Mouse (Mus musculus) midbrain, embryonic 13.5 days (tissue): ENCODE data around the gene Aldh5a1. TPM values are rescaled to one million over a fixed set of nuclear protein-coding genes. Genes with fewer than 3 reads are reported as not detected.

Experiments
- ATAC-seq: fragments of 200-750 bp; cut with Nextera tagmentation; 2 replicates; pipeline ENCODE4 v1.8.0; 2017; ENCODE audit warnings: mild to moderate bottlenecking, moderate TSS enrichment, moderate library complexity
- H3K27ac ChIP-seq: fragments of 300-500 bp; sonication (generic); 2 replicates; pipeline ENCODE4 v1.5.1; 2015; ENCODE audit warnings: inconsistent platforms, mild to moderate bottlenecking, moderate library complexity
- H3K27me3 ChIP-seq: fragments of 300-500 bp; sonication (generic); 2 replicates; pipeline ENCODE4 v1.6.1; 2015; ENCODE audit warnings: mild to moderate bottlenecking, inconsistent platforms
- H3K36me3 ChIP-seq: fragments of 300-500 bp; sonication (generic); 2 replicates; pipeline ENCODE4 v1.6.1; 2015; ENCODE audit warnings: mild to moderate bottlenecking, inconsistent platforms
- H3K4me1 ChIP-seq: fragments of 300-500 bp; sonication (generic); replicated peaks from 2 replicates; pipeline ENCODE4 v1.6.1; 2015; ENCODE audit warnings: inconsistent platforms
- H3K4me2 ChIP-seq: fragments of 300-500 bp; sonication (generic); replicated peaks from 2 replicates; pipeline ENCODE4 v1.6.1; 2015; ENCODE audit warnings: moderate library complexity, mild to moderate bottlenecking, inconsistent platforms
- H3K4me3 ChIP-seq: fragments of 300-500 bp; sonication (generic); replicated peaks from 2 replicates; pipeline ENCODE4 v1.5.1; 2015; ENCODE audit warnings: mild to moderate bottlenecking, inconsistent platforms
- H3K9ac ChIP-seq: fragments of 300-500 bp; sonication (generic); replicated peaks from 2 replicates; pipeline ENCODE4 v1.6.1; 2015; ENCODE audit warnings: mild to moderate bottlenecking, inconsistent platforms
- H3K9me3 ChIP-seq: fragments of 300-500 bp; sonication (generic); 2 replicates; pipeline ENCODE4 v1.6.1; 2016; ENCODE audit warnings: mild to moderate bottlenecking, inconsistent platforms
- polyA plus RNA-seq: library from polyadenylated mRNA; unstranded; fragments of >200 nt; fragmentation: Nextera tagmentation; extraction: Ambion mirVana; gene quantifications from 2 replicates; pipeline ENCODE4 v1.2.1, GENCODE M21; 2015

Gene Aldh5a1
- polyA plus RNA-seq, 1 experiment from 2014 or later, result 7.9 TPM

DNA sequence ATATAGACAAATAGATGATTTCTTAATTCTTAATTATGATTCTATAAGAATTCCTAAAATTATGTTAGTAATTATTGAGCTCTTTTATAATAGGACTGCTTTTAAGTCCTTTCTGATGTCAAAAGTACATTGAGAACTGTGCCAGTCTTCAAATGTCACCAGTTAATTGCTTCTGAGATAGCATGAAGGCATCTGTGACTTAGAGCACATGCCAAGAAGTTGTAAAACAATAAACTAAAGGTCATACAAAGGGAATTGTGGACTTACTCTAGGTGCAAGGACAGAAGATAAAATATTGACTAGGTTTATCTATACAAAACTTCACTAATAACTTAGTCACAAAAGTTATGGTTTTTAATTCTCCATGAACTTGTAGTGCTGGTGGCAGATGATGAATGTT lies 78.3 kb downstream of the Aldh5a1 start:
- no peak overlapping the region for H3K4me2 ChIP-seq
- no peaks in the 10 kb centered on the region for H3K9me3 ChIP-seq
- H3K36me3 ChIP-seq, result 0 out of 2 replicates have a peak, but pooled peaks cover 6% of the 10 kb centered on the region
- H3K27me3 ChIP-seq, result no peaks in the 10 kb centered on the region
- H3K9ac ChIP-seq, result no peak overlapping the region
- H3K4me3 ChIP-seq, result no peak overlapping the region
- no peaks in the 10 kb centered on the region for H3K4me1 ChIP-seq
- ATAC-seq, result no peak
- H3K27ac ChIP-seq, result no peak overlapping the region

Other genes starting within 250 kb of the Aldh5a1 start
- not detected in 2 replicates for gene Armh2, start 196.4 kb downstream of the Aldh5a1 start, polyA plus RNA-seq
- gene Gmnn, start 175.7 kb downstream of the Aldh5a1 start, polyA plus RNA-seq, result 43.9 and 45.7 TPM in 2 replicates
- gene BC005537, start 136.0 kb downstream of the Aldh5a1 start, polyA plus RNA-seq, result 24.0 and 27.3 TPM in 2 replicates
- gene Acot13, start 106.1 kb downstream of the Aldh5a1 start, polyA plus RNA-seq, result 45.6 and 46.3 TPM in 2 replicates
- gene Tdp2, start 106.0 kb downstream of the Aldh5a1 start, polyA plus RNA-seq, result 42.7 and 45.7 TPM in 2 replicates
- gene D130043K22Rik, start 92.5 kb downstream of the Aldh5a1 start, polyA plus RNA-seq, result 2.6 and 2.7 TPM in 2 replicates
- gene Gpld1, start 5.5 kb upstream of the Aldh5a1 start, polyA plus RNA-seq, result 0.63 and 1.3 TPM in 2 replicates
- gene Mrs2, start 82.7 kb upstream of the Aldh5a1 start, polyA plus RNA-seq, result 18.6 and 19.3 TPM in 2 replicates
- gene Dcdc2a, start 118.3 kb upstream of the Aldh5a1 start, polyA plus RNA-seq, result 2.8 and 3.0 TPM in 2 replicates